Mouse (Mus musculus) MEL (cell line): ENCODE results near the gene Amn1.

Source experiments
- BHLHE40 ChIP-seq: IDR thresholded peaks from 2 replicates; pipeline ENCODE4 v1.6.1; 2012; ENCODE audit warnings: low read depth, mild to moderate bottlenecking, inconsistent platforms, low read length, improper control_type of control experiment, borderline replicate concordance
- CHD2 ChIP-seq: IDR thresholded peaks from 2 replicates; pipeline ENCODE4 v1.6.1; 2011; ENCODE audit warnings: low read length, improper control_type of control experiment
- CTCF ChIP-seq, 3 experiments: IDR thresholded peaks in 2 of 3; conservative IDR thresholded peaks in 1 of 3; 2 replicates each; pipeline ENCODE4 v1.5.1; 2011 to 2012; ENCODE audit warnings: low read length in 3 of 3, low read depth in 2 of 3, mild to moderate bottlenecking in 2 of 3, improper control_type of control experiment in 1 of 3, inconsistent platforms in 1 of 3, mixed read lengths in 1 of 3, moderate library complexity in 1 of 3; ENCODE audit not compliant: control insufficient read depth in 1 of 3, insufficient read depth in 1 of 3, poor library complexity in 1 of 3, severe bottlenecking in 1 of 3

- no peak for TF ChIP-seq CHD2
- no peak for TF ChIP-seq BHLHE40
- TF ChIP-seq CTCF (IDR thresholded peaks at IDR 0.05 in 2 of 3, conservative IDR thresholded peaks at IDR 0.05 in 1 of 3; ENCODE audit: control insufficient read depth in 1 of 3, insufficient read depth in 1 of 3, low read depth in 2 of 3, low read length in 3 of 3, poor library complexity in 1 of 3, severe bottlenecking in 1 of 3): no peak
Observed at GRCm38 (mm10) chr6:149193276-149193905, 4.9 kb upstream of the Amn1 start.
